10 mouse cellular contexts compared by ENCODE assay signal in genomic region chr10:74098296-74098695, GRCm38 (mm10).
"Had no signal": no experiment of that assay in that cellular context is flagged by ENCODE, and none has a peak within 500 bp of the region (broad histone marks: within the 10 kb centered on the region; RNA-seq: fewer than 3 reads in every experiment).

No protein-coding gene starts in this region.

- ATAC-seq: liver, postnatal 0 days; lung, postnatal 0 days; midbrain, embryonic 13.5 days; midbrain, embryonic 15.5 days had no signal

- DNase-seq: liver, postnatal 0 days; lung, adult 2 months; lung, postnatal 14 days; lung, postnatal 36 days; thymus, adult 2 months; thymus, postnatal 25 days; thymus, postnatal 4 days had no signal
